Mouse (Mus musculus): ENCODE data around the gene Hdac5. TPM values are rescaled to one million over a fixed set of nuclear protein-coding genes. Genes with fewer than 3 reads are reported as not detected.
A peak's percentile ranks its signal among the peaks of the same experiment; 100 is the strongest.
"Not testable (repeated sequence)": the region's sequence is repeated elsewhere in the genome, so short reads cannot be mapped to it uniquely, and the experiment has no call there.

Hdac5 gene
- total RNA-seq, 2 experiments from 2014 or later, result 78.3 to 78.7 TPM

- no peak for TF ChIP-seq CTCF (IDR thresholded peaks at IDR 0.05)
- intact Hi-C loops (cut with DNase I), result no loop called here
- DNase-seq, result no peak
- peak overlapping the region; percentile 98 for H3K27ac ChIP-seq
- H3K4me3 ChIP-seq, result peak overlapping the region; percentile 95
Measured at GRCm38 (mm10) chr11:102185677-102186076, 44.3 kb downstream of the Hdac5 start.

GRCm38 (mm10) chr11:102184646-102185495 lies 45.1 kb downstream of the Hdac5 start, which contains the start of gene Lsm12:
Gene Lsm12, minus strand, starts transcription at chr11:102185296.
- TF ChIP-seq CTCF (IDR thresholded peaks at IDR 0.05), result peak; percentile 25; the same call in 1 of the 2 replicates
- H3K27ac ChIP-seq, result peak within 1 kb of the TSS; percentile 98
- peak; percentile 97 for DNase-seq
- H3K4me3 ChIP-seq, result peak within 1 kb of the TSS; percentile 95
- intact Hi-C loops (cut with DNase I), result no loop called here

GRCm38 (mm10) chr11:102184253-102184645 lies 45.7 kb downstream of the Hdac5 start:
- intact Hi-C loops (cut with DNase I), result no loop called here
- H3K27ac ChIP-seq, result peak overlapping the region; percentile 98
- H3K4me3 ChIP-seq, result peak overlapping the region; percentile 95
- DNase-seq, result no peak
- no peak for TF ChIP-seq CTCF (IDR thresholded peaks at IDR 0.05)

GRCm38 (mm10) chr11:102179836-102180235 lies 50.1 kb downstream of the Hdac5 start:
- DNase-seq, result no peak
- Histone ChIP-seq H3K27ac (peak overlapping the region; percentile 53), H3K4me3 (no peak overlapping the region)
- intact Hi-C loops (cut with DNase I), result no loop called here
- TF ChIP-seq CTCF (IDR thresholded peaks at IDR 0.05), result no peak

GRCm38 (mm10) chr11:102168689-102169088 lies 61.3 kb downstream of the Hdac5 start:
- intact Hi-C loops (cut with DNase I), result no loop called here
- no peak overlapping the region; the same call in 1 of the 2 replicates for H3K27ac ChIP-seq
- TF ChIP-seq CTCF (IDR thresholded peaks at IDR 0.05), result no peak
- no peak for DNase-seq
- H3K4me3 ChIP-seq, result no peak overlapping the region

GRCm38 (mm10) chr11:102167539-102167938 lies 62.4 kb downstream of the Hdac5 start:
- H3K4me3 ChIP-seq, result no peak overlapping the region
- no peak for DNase-seq
- no peak for TF ChIP-seq CTCF (IDR thresholded peaks at IDR 0.05)
- intact Hi-C loops (cut with DNase I), result no loop called here
- H3K27ac ChIP-seq, result peak overlapping the region; percentile 85

GRCm38 (mm10) chr11:102165971-102166722 lies 63.8 kb downstream of the Hdac5 start:
- H3K27ac ChIP-seq, result peak overlapping the region; percentile 85
- intact Hi-C loops (cut with DNase I), result no loop called here
- no peak for TF ChIP-seq CTCF (IDR thresholded peaks at IDR 0.05)
- no peak overlapping the region for H3K4me3 ChIP-seq
- peak; percentile 49 for DNase-seq

GRCm38 (mm10) chr11:102159781-102160180 lies 70.2 kb downstream of the Hdac5 start:
- no peak for TF ChIP-seq CTCF (IDR thresholded peaks at IDR 0.05)
- intact Hi-C loops (cut with DNase I), result no loop called here
- DNase-seq, result peak; percentile 66
- Histone ChIP-seq H3K4me3 (no peak overlapping the region), H3K27ac (peak overlapping the region; percentile 63)

GRCm38 (mm10) chr11:102158024-102158423 lies 71.9 kb downstream of the Hdac5 start:
- DNase-seq; H3K4me3 ChIP-seq; H3K27ac ChIP-seq; intact Hi-C loops (cut with DNase I): not testable (repeated sequence)
- 0 out of 2 replicates have a peak, but pooled peaks have one; percentile 3 for TF ChIP-seq CTCF (IDR thresholded peaks at IDR 0.05)

- intact Hi-C loops (cut with DNase I), result no loop called here
- TF ChIP-seq CTCF (IDR thresholded peaks at IDR 0.05), result no peak
- peak overlapping the region; percentile 85 for H3K27ac ChIP-seq
- no peak for DNase-seq
- peak overlapping the region; percentile 76 for H3K4me3 ChIP-seq
Measured at GRCm38 (mm10) chr11:102156786-102157089, 73.2 kb downstream of the Hdac5 start.

- H3K27ac ChIP-seq, result peak within 1 kb of the TSS; percentile 85
- peak; percentile 94 for DNase-seq
- peak within 1 kb of the TSS; percentile 76 for H3K4me3 ChIP-seq
- intact Hi-C loops (cut with DNase I), result no loop called here
- TF ChIP-seq CTCF (IDR thresholded peaks at IDR 0.05), result peak; percentile 52
Measured at GRCm38 (mm10) chr11:102156039-102156785, 73.8 kb downstream of the Hdac5 start, which contains the start of gene Tmem101. Gene Tmem101, minus strand, starts transcription at chr11:102156404.

GRCm38 (mm10) chr11:102147213-102147989 lies 82.6 kb downstream of the Hdac5 start:
- TF ChIP-seq CTCF (IDR thresholded peaks at IDR 0.05), result no peak
- intact Hi-C loops (cut with DNase I), result no loop called here
- DNase-seq, result no peak
- no peak overlapping the region for H3K27ac ChIP-seq
- no peak overlapping the region for H3K4me3 ChIP-seq
